In the genomic region with DNA sequence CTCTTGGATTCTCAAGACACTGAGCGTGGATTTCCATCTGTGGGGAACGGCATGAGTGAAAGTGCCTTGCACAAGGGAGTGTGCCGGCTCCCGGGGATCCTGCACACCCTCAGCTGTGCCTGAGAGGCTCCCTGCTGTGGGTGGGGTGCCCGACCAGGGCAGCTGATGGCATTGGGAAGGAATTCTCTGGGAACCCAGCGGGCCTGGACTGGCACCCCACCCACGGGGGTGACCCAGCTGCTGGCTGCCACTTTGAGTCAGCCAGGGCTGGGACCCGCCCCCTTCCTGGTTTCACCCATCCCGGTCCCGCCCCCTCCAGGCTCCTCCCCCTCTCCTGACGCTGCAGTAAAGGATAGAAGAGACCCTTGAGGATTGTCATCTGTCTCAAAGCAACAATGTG, we compare ENCODE assay signal across 8 mouse cellular contexts. TPM values are rescaled to one million over a fixed set of nuclear protein-coding genes. Genes with fewer than 3 reads are reported as not detected.
DNase-seq lines count a peak whose midpoint lies in the region; ATAC-seq and TF ChIP-seq lines count a peak whose summit lies in the region.

No protein-coding gene starts in this region.

- no peak overlapping the region for H3K9ac ChIP-seq in limb, embryonic 13.5 days
- H3K9ac ChIP-seq in forebrain, embryonic 16.5 days (replicated peaks; ENCODE audit: low read depth, low read length): no peak overlapping the region

- H3K9me3 ChIP-seq in E14TG2a.4 (ENCODE audit: low read length): no peaks in the 10 kb centered on the region
- H3K9me3 ChIP-seq in limb, embryonic 13.5 days: no peaks in the 10 kb centered on the region
- H3K9me3 ChIP-seq in forebrain, embryonic 16.5 days (ENCODE audit: control insufficient read depth, low read length): 0 out of 2 replicates have a peak, but pooled peaks cover 2% of the 10 kb centered on the region

- H3K27me3 ChIP-seq in E14TG2a.4 (ENCODE audit: insufficient read depth, low read length): no peaks in the 10 kb centered on the region
- H3K27me3 ChIP-seq in limb, embryonic 13.5 days: no peaks in the 10 kb centered on the region
- peaks cover 11% of the 10 kb centered on the region for H3K27me3 ChIP-seq in forebrain, embryonic 16.5 days (replicated peaks; ENCODE audit: control insufficient read depth, insufficient read depth, low read length)

- peak; percentile 88 for DNase-seq in 3134 (ENCODE audit: extremely low read depth, insufficient read length, low spot score)
- DNase-seq in heart, adult 18-20 months: peak; percentile 62 to 68
- peak; percentile 61 for DNase-seq in naive thymus-derived CD4-positive, alpha-beta T cell, adult 2 months (ENCODE audit: low read depth)
- DNase-seq in Muller cell, postnatal 12 days (ENCODE audit: inconsistent ontology term): no peak
- no peak for DNase-seq in left cerebral cortex, adult 11 months (ENCODE audit: low spot score)

- H3K4me1 ChIP-seq in E14TG2a.4 (replicated peaks; ENCODE audit: low read depth, low read length): peaks cover 90% of the 10 kb centered on the region
- peaks cover 28% of the 10 kb centered on the region for H3K4me1 ChIP-seq in limb, embryonic 13.5 days
- peaks cover 3% of the 10 kb centered on the region for H3K4me1 ChIP-seq in forebrain, embryonic 16.5 days (replicated peaks; ENCODE audit: control insufficient read depth, insufficient read depth, low read length)

- H3K4me2 ChIP-seq in limb, embryonic 13.5 days (replicated peaks): peak overlapping the region; percentile 31; the same call in 1 of the 2 replicates
- H3K4me2 ChIP-seq in forebrain, embryonic 16.5 days (ENCODE audit: low read length): no peak overlapping the region

- no peak overlapping the region for H3K27ac ChIP-seq in limb, embryonic 13.5 days
- H3K27ac ChIP-seq in forebrain, embryonic 16.5 days (ENCODE audit: low read length): no peak overlapping the region

- no peak for TF ChIP-seq CTCF in E14TG2a.4 (conservative IDR thresholded peaks at IDR 0.05; ENCODE audit: low read length)

- H3K36me3 ChIP-seq in E14TG2a.4 (ENCODE audit: insufficient read depth, low read length): no peaks in the 10 kb centered on the region
- no peaks in the 10 kb centered on the region for H3K36me3 ChIP-seq in limb, embryonic 13.5 days
- H3K36me3 ChIP-seq in forebrain, embryonic 16.5 days (ENCODE audit: control insufficient read depth, insufficient read depth): no peaks in the 10 kb centered on the region

- 38% methylated on average over 11 of the region's 11 CpGs for WGBS in limb, embryonic 13.5 days
- 43% methylated on average over 10 of the region's 11 CpGs for WGBS in forebrain, embryonic 16.5 days

- no peak for ATAC-seq in limb, embryonic 13.5 days (ENCODE audit: low FRiP score, low read depth)
- ATAC-seq in forebrain, embryonic 16.5 days: no peak

- peak overlapping the region; percentile 70 for H3K4me3 ChIP-seq in E14TG2a.4 (replicated peaks; ENCODE audit: low read length)
- H3K4me3 ChIP-seq in limb, embryonic 13.5 days: no peak overlapping the region
- no peak overlapping the region for H3K4me3 ChIP-seq in forebrain, embryonic 16.5 days (replicated peaks; ENCODE audit: low read length)

RNA-seq across cellular contexts. Expression of a gene that starts 5.6 kb away (rescaled TPM):
- total RNA-seq in heart, adult 18-20 months (2021): 1 to 10 TPM; 4.1 to 5.8 TPM
- polyA plus RNA-seq in limb, embryonic 13.5 days (2015; fragmentation: Nextera tagmentation; extraction: Ambion mirVana): 3.1 and 3.3 TPM in 2 replicates
- 0.63 and 0.73 TPM in 2 replicates for polyA plus RNA-seq in forebrain, embryonic 16.5 days (2015; fragmentation: Nextera tagmentation; extraction: Ambion mirVana)

RNA-seq across cellular contexts. Expression of a gene that starts 22.7 kb away (rescaled TPM):
- total RNA-seq in heart, adult 18-20 months (2021): 10 to 100 TPM; 14.9 to 16.4 TPM
- polyA plus RNA-seq in limb, embryonic 13.5 days (2015; fragmentation: Nextera tagmentation; extraction: Ambion mirVana): 4.6 and 4.7 TPM in 2 replicates
- polyA plus RNA-seq in forebrain, embryonic 16.5 days (2015; fragmentation: Nextera tagmentation; extraction: Ambion mirVana): 2.2 and 2.7 TPM in 2 replicates

Comparison
In these comparisons a context has a peak if more than half of its experiments do, and no peak if none do; other contexts are left out.
1. DNase-seq: peak in 3134 (single experiment), heart, adult 18-20 months (2 of 2) and naive thymus-derived CD4-positive, alpha-beta T cell, adult 2 months (single experiment); none in Muller cell, postnatal 12 days (single experiment) and left cerebral cortex, adult 11 months (single experiment).